Mouse (Mus musculus) layer of hippocampus, adult 18-20 months (tissue): ENCODE data around the gene Mtx1. TPM values are rescaled to one million over a fixed set of nuclear protein-coding genes. Genes with fewer than 3 reads are reported as not detected.
"Not testable (repeated sequence)": the region's sequence is repeated elsewhere in the genome, so short reads cannot be mapped to it uniquely, and the experiment has no call there.

Source experiments
- DNase-seq, 2 experiments: peaks; one replicate each; pipeline ENCODE4 v3.0.0; 2022; ENCODE audit warnings: low spot score in 2 of 2
- total RNA-seq, 2 experiments: library from RNA; stranded (reverse); gene quantifications; 2 replicates each; pipeline ENCODE4 v1.2.3; 2021

The Mtx1 gene
- total RNA-seq, 2 experiments from 2014 or later: 84.9 to 91.6 TPM

DNA sequence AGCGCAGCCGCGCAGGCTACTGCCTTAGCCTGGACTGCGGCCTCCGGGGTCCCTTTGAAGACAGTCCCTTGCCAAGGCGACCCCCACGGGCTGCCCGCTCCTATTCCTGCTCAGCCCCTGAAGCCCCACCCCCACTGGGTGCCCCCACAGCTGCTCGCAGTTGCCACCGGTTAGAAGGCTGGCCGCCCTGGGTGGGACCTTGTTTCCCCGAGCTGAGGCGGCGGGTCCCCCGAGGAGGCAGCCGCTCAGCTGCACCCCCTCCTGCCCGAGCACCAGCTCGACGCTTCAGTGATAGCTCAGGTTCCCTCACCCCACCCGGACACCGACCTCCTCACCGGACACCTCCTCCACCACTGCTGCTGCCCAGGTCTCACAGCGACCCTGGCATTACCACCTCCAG is 39.7 kb downstream of the Mtx1 start:
- DNase-seq: no peak

DNA sequence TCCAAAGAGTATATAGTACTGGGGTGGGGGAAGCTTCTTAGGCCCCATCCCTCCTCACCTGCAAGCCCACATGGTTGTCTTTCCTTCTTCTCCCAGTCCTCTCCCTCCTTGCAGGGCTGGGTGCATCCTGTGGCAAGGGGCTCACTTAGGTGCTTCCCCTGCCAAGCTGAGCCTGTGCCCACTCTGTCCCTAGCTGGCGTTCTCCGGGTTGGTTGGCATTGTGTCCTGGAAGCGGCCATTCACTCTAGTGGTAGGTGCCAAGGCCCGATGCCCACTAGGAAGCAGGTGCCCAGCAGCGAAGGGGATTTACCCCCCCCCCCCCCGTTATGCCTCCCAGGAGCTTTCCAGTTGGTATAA is 43.0 kb downstream of the Mtx1 start:
- DNase-seq: no peak

DNA sequence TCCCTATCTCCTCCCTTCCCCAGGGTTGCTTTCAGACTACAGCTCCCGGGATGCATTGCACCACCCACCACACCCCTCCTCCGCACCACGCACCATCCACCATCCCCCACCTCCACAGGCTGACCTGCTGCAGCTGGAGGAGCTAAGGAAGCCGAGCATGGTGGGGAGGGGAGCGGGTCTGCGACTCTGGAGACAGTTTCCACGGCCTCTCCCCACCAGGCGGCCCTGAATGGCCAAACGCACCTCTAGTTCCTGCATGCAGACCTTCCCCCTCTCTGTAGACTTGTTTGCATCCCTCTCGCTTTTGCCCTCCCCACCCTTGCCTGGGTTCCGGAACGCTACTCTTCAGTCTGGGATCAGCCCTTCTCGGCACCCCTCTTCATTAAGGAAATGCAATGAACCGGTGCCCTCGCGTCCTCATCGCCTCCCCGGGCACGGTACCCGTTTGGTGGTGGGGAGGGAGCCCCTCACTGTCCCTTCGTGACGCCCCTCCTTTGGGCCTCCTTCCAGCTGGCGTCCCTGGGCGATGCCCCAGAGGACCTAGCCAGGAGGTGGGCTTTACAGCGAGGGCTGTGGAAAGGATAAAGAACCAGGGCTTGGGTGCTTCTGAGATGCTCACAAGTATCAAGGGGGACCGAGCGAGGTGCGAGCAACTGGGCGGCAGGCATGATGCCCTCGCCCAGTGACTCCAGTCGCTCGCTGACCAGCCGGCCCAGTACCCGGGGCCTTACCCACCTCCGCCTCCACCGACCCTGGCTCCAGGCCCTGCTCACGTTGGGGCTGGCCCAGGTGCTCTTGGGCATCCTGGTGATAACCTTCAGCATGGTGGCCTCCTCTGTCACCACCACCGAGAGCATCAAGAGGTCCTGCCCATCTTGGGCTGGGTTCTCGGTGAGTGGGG is 43.6 kb downstream of the Mtx1 start, which contains the start of gene Fam189b:
Fam189b (plus strand) TSS at position 86 of the 901 bp plus-strand sequence.
- DNase-seq: peak; percentile 94 to 95

GRCm38 (mm10) chr3:89182531-89183057 is 44.3 kb downstream of the Mtx1 start:
- DNase-seq: no peak

- DNase-seq: no peak
These were observed 45.0 kb downstream of the Mtx1 start for GRCm38 (mm10) chr3:89181749-89182500.

- no peak for DNase-seq
These were observed 47.8 kb downstream of the Mtx1 start for GRCm38 (mm10) chr3:89179056-89179455.

DNA sequence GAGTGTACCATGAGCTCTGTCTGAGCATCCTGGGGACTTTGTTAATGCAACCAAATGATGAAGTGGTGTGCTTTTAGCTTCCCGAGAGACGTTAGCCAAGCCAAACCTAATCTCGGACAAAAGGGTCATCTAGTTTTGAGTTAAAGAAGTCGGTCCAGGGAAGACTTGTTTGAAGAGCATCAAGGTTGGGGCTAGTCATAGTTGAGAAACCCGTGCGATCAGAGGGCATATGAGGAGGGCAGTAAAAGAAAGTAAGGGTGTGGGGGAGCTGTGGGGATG is 48.8 kb downstream of the Mtx1 start:
- no peak for DNase-seq

GRCm38 (mm10) chr3:89177242-89178106 is 49.4 kb downstream of the Mtx1 start, which contains the start of gene Scamp3:
Scamp3 (plus strand) TSS chr3:89177473.
- DNase-seq: peak; percentile 80 to 94

GRCm38 (mm10) chr3:89176421-89176820 is 50.5 kb downstream of the Mtx1 start:
- DNase-seq: no peak

DNA sequence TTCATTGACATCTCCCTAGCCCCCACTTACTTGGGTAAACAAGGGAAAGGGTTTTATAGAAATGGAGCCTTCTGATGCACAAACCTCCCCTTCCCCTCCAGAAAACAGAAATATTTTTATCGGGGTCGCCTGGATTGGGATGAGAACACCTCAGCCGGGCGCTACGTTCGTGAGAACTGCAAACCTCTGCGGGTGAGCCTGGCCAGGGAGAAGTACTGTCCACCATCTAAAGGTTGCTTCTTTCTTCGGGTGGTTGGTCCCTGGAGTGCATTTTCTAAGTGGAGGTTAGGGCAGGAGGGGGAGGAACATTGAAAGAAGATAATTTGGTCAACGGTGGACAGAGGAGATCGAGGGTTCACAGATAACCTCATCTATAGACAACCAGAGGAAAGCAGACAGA is 51.3 kb downstream of the Mtx1 start:
- no peak for DNase-seq

DNA sequence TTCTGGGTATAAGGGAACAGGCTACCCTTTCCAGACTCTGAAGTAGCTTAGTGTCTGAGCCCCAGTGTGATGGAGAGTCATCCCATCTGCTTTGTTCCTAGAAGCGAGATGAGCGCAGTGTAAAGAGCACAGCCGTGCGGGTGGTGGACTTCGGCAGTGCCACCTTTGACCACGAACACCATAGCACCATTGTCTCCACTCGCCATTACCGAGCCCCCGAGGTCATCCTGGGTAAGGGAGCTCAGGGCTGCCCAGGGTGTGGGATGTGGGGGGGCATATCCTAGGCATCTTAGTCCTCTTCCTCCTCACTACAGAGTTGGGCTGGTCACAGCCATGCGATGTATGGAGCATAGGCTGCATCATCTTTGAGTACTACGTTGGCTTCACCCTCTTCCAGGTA is 52.0 kb downstream of the Mtx1 start:
- no peak for DNase-seq

DNA sequence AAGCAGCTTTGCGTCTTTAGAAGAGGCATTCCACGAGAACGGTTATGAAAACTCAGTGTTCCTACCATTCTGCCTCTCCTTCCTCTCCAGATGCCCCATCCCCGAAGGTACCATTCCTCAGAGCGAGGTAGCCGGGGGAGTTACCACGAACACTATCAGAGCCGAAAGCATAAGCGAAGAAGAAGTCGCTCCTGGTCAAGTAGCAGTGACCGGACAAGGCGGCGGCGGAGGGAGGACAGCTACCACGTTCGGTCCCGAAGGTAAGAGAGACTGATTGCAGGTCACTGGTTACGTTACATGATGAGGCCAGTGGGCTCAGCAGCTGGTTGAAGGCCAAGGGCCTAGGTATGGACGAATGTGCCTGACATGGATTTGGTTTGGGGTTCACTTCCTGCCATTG is 59.9 kb downstream of the Mtx1 start:
- no peak for DNase-seq

DNA sequence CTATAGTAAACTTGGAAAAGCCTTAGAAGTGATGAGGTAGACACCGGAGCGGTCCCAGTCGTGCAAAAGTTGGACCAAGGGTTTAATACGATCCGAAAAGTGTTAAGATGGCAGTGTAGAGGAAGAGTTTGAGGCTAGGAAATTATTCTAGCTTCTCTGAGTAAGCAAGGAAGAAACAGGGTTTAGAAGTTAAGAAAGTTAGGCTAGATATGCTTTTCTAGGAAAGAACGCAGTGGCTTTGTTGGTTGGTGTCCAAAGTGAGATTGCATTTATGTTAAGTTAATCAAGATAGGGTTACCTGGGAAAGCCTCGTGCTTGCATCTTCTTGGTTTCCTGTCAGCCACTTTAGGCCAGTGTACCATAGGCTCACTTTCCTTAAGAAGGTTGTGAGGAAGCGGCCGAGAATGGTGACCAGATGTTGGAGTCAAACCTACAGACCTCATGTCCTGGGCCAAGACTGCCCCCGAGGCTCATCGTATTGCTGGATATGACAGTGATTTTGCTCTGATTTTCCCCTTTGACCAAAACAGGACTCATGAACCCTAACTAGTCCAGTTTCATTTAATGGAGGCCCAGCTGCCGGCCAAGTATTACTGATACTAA is 61.5 kb downstream of the Mtx1 start:
- DNase-seq: no peak

DNA sequence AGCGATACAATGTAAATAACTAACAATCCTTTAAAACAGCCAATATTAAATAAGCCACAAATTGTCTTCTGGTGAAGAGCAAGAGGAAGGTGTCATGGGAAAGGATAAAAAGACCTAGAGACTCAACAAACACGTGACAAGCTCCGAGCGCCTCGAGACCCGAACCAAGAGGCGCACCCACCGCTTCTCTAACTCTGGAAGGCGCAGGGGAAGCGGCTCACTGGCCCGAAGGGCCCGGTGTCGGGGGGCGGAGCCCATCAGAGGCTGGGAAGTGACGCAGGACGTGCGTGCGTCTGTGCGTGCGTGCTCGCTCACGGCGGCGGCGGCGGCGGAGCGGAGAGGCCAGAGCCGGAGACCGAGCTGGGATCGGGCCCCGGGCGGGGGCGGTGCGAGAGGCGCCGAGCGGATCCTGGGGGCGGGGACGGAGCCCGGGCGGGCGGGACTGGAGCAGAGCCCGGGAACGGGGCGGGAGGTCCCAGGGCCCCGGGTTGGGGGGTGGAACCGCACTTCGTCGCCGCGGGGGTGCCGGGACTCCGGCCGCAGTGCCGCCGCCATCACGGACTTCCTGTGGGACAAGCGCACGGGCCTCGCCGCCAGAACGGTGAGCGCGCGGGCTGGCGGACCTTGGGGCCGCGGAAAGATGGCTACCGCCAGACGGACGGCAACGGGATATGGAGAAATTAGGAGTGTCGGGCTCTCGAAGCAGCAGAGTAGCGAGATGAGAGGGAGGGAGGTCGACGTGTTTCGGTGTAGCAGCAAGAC is 62.2 kb downstream of the Mtx1 start, which contains the start of gene Clk2:
Clk2 (plus strand) TSS at position 290 of the 762 bp plus-strand sequence.
- peak; percentile 93 to 95 for DNase-seq

GRCm38 (mm10) chr3:89163643-89164245 is 63.1 kb downstream of the Mtx1 start:
- DNase-seq: no peak

GRCm38 (mm10) chr3:89163123-89163522 is 63.8 kb downstream of the Mtx1 start:
- DNase-seq: no peak

GRCm38 (mm10) chr3:89161786-89162185 is 65.1 kb downstream of the Mtx1 start:
- no peak for DNase-seq

DNA sequence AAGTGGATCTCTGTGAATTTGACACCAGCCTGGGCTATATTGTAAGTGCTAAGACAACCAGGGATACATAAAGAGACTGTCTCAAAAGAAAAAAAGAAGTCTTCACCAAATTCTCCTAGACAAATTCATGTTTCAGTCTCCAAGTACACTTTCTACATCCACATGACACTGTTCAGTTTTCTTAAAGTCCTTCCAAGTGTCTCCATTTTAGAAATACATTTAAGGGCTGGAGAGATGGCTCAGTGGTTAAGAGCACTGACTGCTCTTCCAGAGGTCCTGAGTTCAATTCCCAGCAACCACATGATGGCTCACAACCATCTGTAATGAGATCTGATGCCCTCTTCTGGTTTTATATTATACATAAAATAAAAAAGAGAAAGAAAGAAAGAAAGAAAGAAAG is 65.7 kb downstream of the Mtx1 start:
- not testable (repeated sequence) for DNase-seq

DNA sequence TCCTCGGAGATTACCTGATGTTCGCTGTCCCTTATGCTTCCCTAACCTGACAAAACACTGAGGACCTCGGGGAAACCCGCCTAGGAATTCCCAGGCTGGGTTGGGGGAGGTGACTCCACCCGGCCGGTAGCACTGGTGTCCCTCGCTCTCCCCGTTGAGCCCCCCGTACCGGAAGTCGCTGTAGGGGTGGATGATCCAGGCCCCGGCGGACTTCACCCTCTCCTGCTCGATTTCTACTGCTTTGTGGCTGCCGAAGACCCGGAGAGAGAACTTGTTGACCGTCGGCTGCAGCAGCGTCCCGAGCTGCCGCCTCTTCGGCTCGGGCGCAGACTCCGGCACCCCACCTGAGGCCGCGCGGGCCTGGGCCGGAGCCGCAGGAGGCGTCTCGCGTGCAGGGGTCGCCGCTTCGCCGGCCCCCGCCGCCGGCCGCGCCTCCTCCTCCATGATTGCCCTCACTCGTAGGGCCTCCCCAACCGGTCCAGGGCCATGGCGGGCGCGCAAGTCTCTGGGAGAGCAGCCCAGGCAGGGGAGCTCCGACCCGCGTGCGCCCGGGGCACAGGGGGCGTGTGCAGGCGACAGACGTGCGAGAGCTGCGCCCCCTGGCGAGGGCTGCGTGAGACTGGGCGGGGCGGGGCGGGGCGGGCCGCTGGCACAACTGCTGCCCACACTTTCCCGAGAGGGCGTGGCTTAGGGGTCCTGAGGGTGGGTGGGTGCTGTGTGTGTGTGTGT is 67.1 kb downstream of the Mtx1 start, which contains the start of gene Hcn3:
Hcn3 (minus strand) TSS at position 581 of the 729 bp plus-strand sequence.
- peak in 1 of 2 experiments; percentile 37 for DNase-seq
